In genomic region chr13:24280439-24281431, GRCm38 (mm10) we compare ENCODE assay signal across 9 mouse cellular contexts. TPM values are rescaled to one million over a fixed set of nuclear protein-coding genes. Genes with fewer than 3 reads are reported as not detected.
DNase-seq lines count a peak whose midpoint lies in the region; ATAC-seq and TF ChIP-seq lines count a peak whose summit lies in the region.
"Had no signal": no experiment of that assay in that cellular context is flagged by ENCODE, and none has a peak within 500 bp of the region (broad histone marks: within the 10 kb centered on the region; RNA-seq: fewer than 3 reads in every experiment).

TSS of gene Carmil1 (minus strand) at chr13:24280795.

- H3K4me1 ChIP-seq in bone marrow, adult 2 months (ENCODE audit: control insufficient read depth, insufficient read depth, low read length), result no peaks in the 10 kb centered on the region
- H3K4me1 ChIP-seq in embryonic fibroblast, embryonic 13.5 days (ENCODE audit: control insufficient read depth, insufficient read depth, low read length), result no peaks in the 10 kb centered on the region
- peaks cover 8% of the 10 kb centered on the region for H3K4me1 ChIP-seq in heart, embryonic 12.5 days (replicated peaks)
- peaks cover 5% of the 10 kb centered on the region; the same call in 1 of the 2 replicates for H3K4me1 ChIP-seq in liver, embryonic 11.5 days (replicated peaks; ENCODE audit: control insufficient read depth, insufficient read depth, low read length)
- 0 out of 2 replicates have a peak, but pooled peaks cover 7% of the 10 kb centered on the region for H3K4me1 ChIP-seq in stomach, embryonic 14.5 days (ENCODE audit: control insufficient read depth, insufficient read depth, low read length)

- WGBS in bone marrow, adult 2 months, result under 1% methylated on average over 96 of the region's 96 CpGs
- WGBS in heart, embryonic 12.5 days, result under 1% methylated on average over 96 of the region's 96 CpGs
- under 1% methylated on average over 92 of the region's 96 CpGs for WGBS in liver, embryonic 11.5 days
- 0% methylated on average over 94 of the region's 96 CpGs for WGBS in stomach, embryonic 14.5 days

- H3K4me3 ChIP-seq in bone marrow, adult 2 months (replicated peaks; ENCODE audit: control insufficient read depth, low read depth, low read length), result peak within 1 kb of the TSS; percentile 53
- peak within 1 kb of the TSS; percentile 89 for H3K4me3 ChIP-seq in embryonic fibroblast, embryonic 13.5 days (ENCODE audit: insufficient read depth, low read length)
- H3K4me3 ChIP-seq in heart, embryonic 12.5 days, result peak within 1 kb of the TSS; percentile 83
- peak within 1 kb of the TSS; percentile 67 for H3K4me3 ChIP-seq in liver, embryonic 11.5 days (ENCODE audit: low read depth, low read length)
- peak within 1 kb of the TSS; percentile 47 for H3K4me3 ChIP-seq in stomach, embryonic 14.5 days (ENCODE audit: low read depth, low read length)

- ATAC-seq in heart, embryonic 12.5 days (ENCODE audit: insufficient number of reproducible peaks, low FRiP score), result peak; percentile 92
- ATAC-seq in liver, embryonic 11.5 days (replicated peaks; ENCODE audit: low FRiP score), result peak; percentile 93
- peak; percentile 96 for ATAC-seq in stomach, embryonic 14.5 days (ENCODE audit: insufficient number of reproducible peaks, insufficient read depth, low FRiP score, low read depth)

- peak within 1 kb of the TSS; percentile 75 for H3K9ac ChIP-seq in heart, embryonic 12.5 days
- peak within 1 kb of the TSS; percentile 57 for H3K9ac ChIP-seq in liver, embryonic 11.5 days (ENCODE audit: low read depth, low read length)
- peak within 1 kb of the TSS; percentile 62 for H3K9ac ChIP-seq in stomach, embryonic 14.5 days (replicated peaks; ENCODE audit: low read depth, low read length)

- DNase-seq in 3T3-L1 (ENCODE audit: low read depth, low spot score), result peak; percentile 85
- DNase-seq in kidney, postnatal 10 days, result peak; percentile 89
- DNase-seq in liver, embryonic 11.5 days (ENCODE audit: low spot score), result peak; percentile 81
- peak; percentile 5 to 51 for DNase-seq in natural killer cell, adult 2 months (ENCODE audit: low spot score in 2 of 2)

- peak within 1 kb of the TSS; percentile 51; the same call in 1 of the 2 replicates for H3K27ac ChIP-seq in bone marrow, adult 2 months (ENCODE audit: control insufficient read depth, insufficient read depth, low read depth, low read length, poor library complexity)
- peak within 1 kb of the TSS; percentile 68 for H3K27ac ChIP-seq in embryonic fibroblast, embryonic 13.5 days (ENCODE audit: insufficient read depth, low read length)
- H3K27ac ChIP-seq in heart, embryonic 12.5 days (ENCODE audit: poor library complexity, severe bottlenecking), result 0 out of 2 replicates have a peak within 1 kb of the TSS, but pooled peaks have one; percentile 10
- H3K27ac ChIP-seq in liver, embryonic 11.5 days (ENCODE audit: low read depth, low read length), result peak within 1 kb of the TSS; percentile 19; the same call in 1 of the 2 replicates
- peak within 1 kb of the TSS; percentile 93 for H3K27ac ChIP-seq in stomach, embryonic 14.5 days (ENCODE audit: low read length)

- H3K36me3 ChIP-seq in heart, embryonic 12.5 days, result no peaks in the 10 kb centered on the region
- no peaks in the 10 kb centered on the region for H3K36me3 ChIP-seq in liver, embryonic 11.5 days (ENCODE audit: control insufficient read depth, insufficient read depth, low read length)
- no peaks in the 10 kb centered on the region for H3K36me3 ChIP-seq in stomach, embryonic 14.5 days (ENCODE audit: control insufficient read depth, insufficient read depth, low read length)
- H3K36me3 ChIP-seq: G1E had no signal

- peak; percentile 48; the same call in 1 of the 2 replicates for TF ChIP-seq CTCF in bone marrow, adult 2 months (IDR thresholded peaks at IDR 0.05; ENCODE audit: control insufficient read depth, insufficient read depth, low read length)
- TF ChIP-seq CTCF in embryonic fibroblast, embryonic 13.5 days (IDR thresholded peaks at IDR 0.05; ENCODE audit: borderline replicate concordance, insufficient read depth, low read length), result peak; percentile 59

- peaks cover 40% of the 10 kb centered on the region for H3K27me3 ChIP-seq in heart, embryonic 12.5 days (replicated peaks)
- peaks cover 23% of the 10 kb centered on the region for H3K27me3 ChIP-seq in liver, embryonic 11.5 days (replicated peaks; ENCODE audit: control insufficient read depth, insufficient read depth, low read length)
- no peaks in the 10 kb centered on the region for H3K27me3 ChIP-seq in stomach, embryonic 14.5 days (ENCODE audit: control insufficient read depth, insufficient read depth, low read length)

- TF ChIP-seq POLR2A in bone marrow, adult 2 months (IDR thresholded peaks at IDR 0.05; ENCODE audit: borderline replicate concordance, control insufficient read depth, low read depth, low read length), result no peak
- peak; percentile 68 for TF ChIP-seq POLR2A in embryonic fibroblast, embryonic 13.5 days (IDR thresholded peaks at IDR 0.05; ENCODE audit: low read depth, low read length)

- no peaks in the 10 kb centered on the region for H3K9me3 ChIP-seq in heart, embryonic 12.5 days (replicated peaks)
- H3K9me3 ChIP-seq in liver, embryonic 11.5 days (ENCODE audit: control insufficient read depth, low read length), result no peaks in the 10 kb centered on the region
- H3K9me3 ChIP-seq in stomach, embryonic 14.5 days (ENCODE audit: control insufficient read depth, low read depth, low read length), result no peaks in the 10 kb centered on the region
- H3K9me3 ChIP-seq: G1E had no signal

- peak within 1 kb of the TSS; percentile 97 for H3K4me2 ChIP-seq in heart, embryonic 12.5 days
- peak within 1 kb of the TSS; percentile 86 for H3K4me2 ChIP-seq in liver, embryonic 11.5 days
- H3K4me2 ChIP-seq in stomach, embryonic 14.5 days (replicated peaks; ENCODE audit: low read depth, low read length), result peak within 1 kb of the TSS; percentile 81

RNA-seq across cellular contexts. Expression of gene Carmil1, which starts in this region (rescaled TPM):
- polyA plus RNA-seq in bone marrow, adult 2 months (2011; ENCODE audit: insufficient read depth, insufficient read length, low replicate concordance, missing spikeins), result 6.5 and 9.8 TPM in 2 replicates
- polyA plus RNA-seq in embryonic fibroblast, embryonic 13.5 days (2011; ENCODE audit: insufficient read length, low read depth, missing spikeins), result 29.1 TPM in 2 replicates
- polyA plus RNA-seq in heart, embryonic 12.5 days (2016; fragmentation: Nextera tagmentation; extraction: Ambion mirVana), result 12.0 and 12.4 TPM in 2 replicates
- 18.6 and 20.1 TPM in 2 replicates for polyA plus RNA-seq in liver, embryonic 11.5 days (2014; fragmentation: Nextera tagmentation; extraction: Ambion mirVana)
- polyA plus RNA-seq in stomach, embryonic 14.5 days (2014; fragmentation: Nextera tagmentation; extraction: Ambion mirVana), result 34.8 and 35.7 TPM in 2 replicates

Comparison
In these comparisons a context has a peak if more than half of its experiments do, and no peak if none do; other contexts are left out.
1. Peak in every context shown above with its lines: DNase-seq, ATAC-seq, H3K4me3 ChIP-seq and H3K27ac ChIP-seq.
2. DNase-seq: peak in every context shown above with its lines; median percentile 89 in kidney, postnatal 10 days; 85 in 3T3-L1; 81 in liver, embryonic 11.5 days; 28 in natural killer cell, adult 2 months.
3. H3K27ac ChIP-seq: peak in every context shown above with its lines; median percentile 93 in stomach, embryonic 14.5 days; 68 in embryonic fibroblast, embryonic 13.5 days; 51 in bone marrow, adult 2 months; 19 in liver, embryonic 11.5 days; 10 in heart, embryonic 12.5 days.